Mouse (Mus musculus): ENCODE data around the gene Cbwd1. TPM values are rescaled to one million over a fixed set of nuclear protein-coding genes. Genes with fewer than 3 reads are reported as not detected.
A peak's percentile ranks its signal among the peaks of the same experiment; 100 is the strongest.

Cbwd1 gene
- total RNA-seq, 1 experiment from 2014 or later, result 13.7 TPM

- no peak for ATAC-seq (ENCODE audit: extremely low read depth, insufficient number of reproducible peaks, low FRiP score, poor library complexity, severe bottlenecking)
These were observed 17.7 kb upstream of the Cbwd1 start for GRCm38 (mm10) chr19:24978852-24979842.

GRCm38 (mm10) chr19:24977991-24978390 lies 16.6 kb upstream of the Cbwd1 start:
- ATAC-seq (ENCODE audit: extremely low read depth, insufficient number of reproducible peaks, low FRiP score, poor library complexity, severe bottlenecking), result no peak

- no peak for ATAC-seq (ENCODE audit: extremely low read depth, insufficient number of reproducible peaks, low FRiP score, poor library complexity, severe bottlenecking)
These were observed 11.4 kb upstream of the Cbwd1 start for GRCm38 (mm10) chr19:24972701-24973390.

- ATAC-seq (ENCODE audit: extremely low read depth, insufficient number of reproducible peaks, low FRiP score, poor library complexity, severe bottlenecking), result peak; percentile 88
These were observed 9.9 kb upstream of the Cbwd1 start for GRCm38 (mm10) chr19:24971307-24971706.

GRCm38 (mm10) chr19:24966941-24967340 lies 5.5 kb upstream of the Cbwd1 start:
- ATAC-seq (ENCODE audit: extremely low read depth, insufficient number of reproducible peaks, low FRiP score, poor library complexity, severe bottlenecking), result no peak

GRCm38 (mm10) chr19:24966203-24966602 lies 4.8 kb upstream of the Cbwd1 start:
- ATAC-seq (ENCODE audit: extremely low read depth, insufficient number of reproducible peaks, low FRiP score, poor library complexity, severe bottlenecking), result no peak

GRCm38 (mm10) chr19:24958531-24958930 lies 2.9 kb downstream of the Cbwd1 start:
- ATAC-seq (ENCODE audit: extremely low read depth, insufficient number of reproducible peaks, low FRiP score, poor library complexity, severe bottlenecking), result no peak

GRCm38 (mm10) chr19:24945521-24946262 lies 15.7 kb downstream of the Cbwd1 start:
- ATAC-seq (ENCODE audit: extremely low read depth, insufficient number of reproducible peaks, low FRiP score, poor library complexity, severe bottlenecking), result no peak

GRCm38 (mm10) chr19:24937084-24937483 lies 24.3 kb downstream of the Cbwd1 start:
- ATAC-seq (ENCODE audit: extremely low read depth, insufficient number of reproducible peaks, low FRiP score, poor library complexity, severe bottlenecking), result no peak

- no peak for ATAC-seq (ENCODE audit: extremely low read depth, insufficient number of reproducible peaks, low FRiP score, poor library complexity, severe bottlenecking)
These were observed 32.4 kb downstream of the Cbwd1 start for GRCm38 (mm10) chr19:24929041-24929440.

- ATAC-seq (ENCODE audit: extremely low read depth, insufficient number of reproducible peaks, low FRiP score, poor library complexity, severe bottlenecking), result no peak
These were observed 40.5 kb downstream of the Cbwd1 start for GRCm38 (mm10) chr19:24920866-24921265.

GRCm38 (mm10) chr19:24908385-24909155 lies 52.8 kb downstream of the Cbwd1 start:
- no peak for ATAC-seq (ENCODE audit: extremely low read depth, insufficient number of reproducible peaks, low FRiP score, poor library complexity, severe bottlenecking)

GRCm38 (mm10) chr19:24907655-24908054 lies 53.8 kb downstream of the Cbwd1 start:
- ATAC-seq (ENCODE audit: extremely low read depth, insufficient number of reproducible peaks, low FRiP score, poor library complexity, severe bottlenecking), result no peak

- no peak for ATAC-seq (ENCODE audit: extremely low read depth, insufficient number of reproducible peaks, low FRiP score, poor library complexity, severe bottlenecking)
These were observed 58.6 kb downstream of the Cbwd1 start for GRCm38 (mm10) chr19:24902821-24903220.

GRCm38 (mm10) chr19:24902256-24902655 lies 59.2 kb downstream of the Cbwd1 start:
- no peak for ATAC-seq (ENCODE audit: extremely low read depth, insufficient number of reproducible peaks, low FRiP score, poor library complexity, severe bottlenecking)

- no peak for ATAC-seq (ENCODE audit: extremely low read depth, insufficient number of reproducible peaks, low FRiP score, poor library complexity, severe bottlenecking)
These were observed 59.7 kb downstream of the Cbwd1 start for GRCm38 (mm10) chr19:24901666-24902065.

- ATAC-seq (ENCODE audit: extremely low read depth, insufficient number of reproducible peaks, low FRiP score, poor library complexity, severe bottlenecking), result no peak
These were observed 60.7 kb downstream of the Cbwd1 start, which contains the start of gene Foxd4 for GRCm38 (mm10) chr19:24900581-24901220. Gene Foxd4, minus strand, starts transcription at chr19:24901197.

Measured in neutrophil, adult 5-6 weeks (primary cell).